Comparison of ENCODE assay signal across 31 mouse cellular contexts in the genomic region with DNA sequence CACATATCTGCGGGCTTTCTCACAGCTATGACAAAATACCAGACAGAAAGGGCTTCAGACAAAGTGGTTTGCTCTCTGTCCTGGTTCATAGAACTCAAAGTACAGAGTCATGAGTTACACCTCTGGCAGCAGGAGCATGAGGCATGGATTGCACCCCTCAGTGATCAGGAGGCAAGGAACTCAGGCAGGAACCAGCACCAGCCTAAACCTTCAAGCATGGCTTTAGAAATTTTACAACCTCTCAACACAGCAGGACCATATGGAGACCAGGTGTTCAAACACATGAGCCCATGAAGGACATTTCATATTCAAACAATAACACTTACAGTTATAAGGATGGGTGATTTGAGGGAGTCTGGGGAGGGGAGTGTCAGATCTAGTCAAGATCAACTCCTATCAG. TPM values are rescaled to one million over a fixed set of nuclear protein-coding genes. Genes with fewer than 3 reads are reported as not detected.
A peak's percentile ranks its signal among the peaks of the same experiment; 100 is the strongest.
DNase-seq lines count a peak whose midpoint lies in the region; ATAC-seq and TF ChIP-seq lines count a peak whose summit lies in the region.
"Had no signal": no experiment of that assay in that cellular context is flagged by ENCODE, and none has a peak within 500 bp of the region (broad histone marks: within the 10 kb centered on the region; RNA-seq: fewer than 3 reads in every experiment).

No protein-coding gene starts in this region.

- H3K27me3 ChIP-seq in hindbrain, postnatal 0 days (ENCODE audit: insufficient read depth, low read length) = no peaks in the 10 kb centered on the region
- H3K27me3 ChIP-seq in hindbrain, embryonic 12.5 days = no peaks in the 10 kb centered on the region
- H3K27me3 ChIP-seq in intestine, embryonic 15.5 days (replicated peaks) = no peaks in the 10 kb centered on the region
- H3K27me3 ChIP-seq: CH12.LX; forebrain, embryonic 15.5 days; kidney, embryonic 15.5 days; liver, embryonic 15.5 days; midbrain, embryonic 15.5 days; neural tube, embryonic 15.5 days; Patski; stomach, embryonic 15.5 days had no signal

- no peak overlapping the region for H3K4me2 ChIP-seq in hindbrain, postnatal 0 days (ENCODE audit: low read depth, low read length)
- H3K4me2 ChIP-seq in hindbrain, embryonic 12.5 days (replicated peaks) = no peak overlapping the region
- no peak overlapping the region for H3K4me2 ChIP-seq in intestine, embryonic 15.5 days (replicated peaks)
- H3K4me2 ChIP-seq: forebrain, embryonic 15.5 days; kidney, embryonic 15.5 days; liver, embryonic 15.5 days; midbrain, embryonic 15.5 days; neural tube, embryonic 15.5 days; stomach, embryonic 15.5 days had no signal

- ATAC-seq in hindbrain, postnatal 0 days = 0 out of 2 replicates have a peak, but pooled peaks have one; percentile 8
- no peak for ATAC-seq in hindbrain, embryonic 12.5 days (ENCODE audit: low FRiP score)
- no peak for ATAC-seq in intestine, embryonic 15.5 days
- ATAC-seq: forebrain, embryonic 15.5 days; midbrain, embryonic 15.5 days; Patski had no signal

- H3K27ac ChIP-seq in hindbrain, postnatal 0 days = no peak overlapping the region
- no peak overlapping the region for H3K27ac ChIP-seq in hindbrain, embryonic 12.5 days
- H3K27ac ChIP-seq in cortical plate, adult 2 months (ENCODE audit: insufficient read depth, low read length) = peak overlapping the region; percentile 71
- no peak overlapping the region for H3K27ac ChIP-seq in intestine, embryonic 15.5 days
- H3K27ac ChIP-seq: forebrain, embryonic 15.5 days; heart, adult 2 months; kidney, embryonic 15.5 days; limb, embryonic 10.5 days; liver, embryonic 15.5 days; midbrain, embryonic 15.5 days; neural tube, embryonic 15.5 days; stomach, embryonic 15.5 days had no signal

- 95% methylated on average over 1 of the region's 1 CpGs for whole genome bisulfite sequencing in hindbrain, postnatal 0 days
- 88% methylated on average over 1 of the region's 1 CpGs for WGBS in hindbrain, embryonic 12.5 days
- 100% methylated on average over 1 of the region's 1 CpGs for WGBS in intestine, embryonic 15.5 days

- no peak for TF ChIP-seq CTCF in hindbrain, postnatal 0 days (IDR thresholded peaks at IDR 0.05; ENCODE audit: low read depth)
- no peak for TF ChIP-seq CTCF in cortical plate, adult 2 months (IDR thresholded peaks at IDR 0.05; ENCODE audit: extremely low read depth, insufficient read depth, low read length)

- no peaks in the 10 kb centered on the region for H3K9me3 ChIP-seq in hindbrain, postnatal 0 days (ENCODE audit: low read length)
- no peaks in the 10 kb centered on the region for H3K9me3 ChIP-seq in hindbrain, embryonic 12.5 days (replicated peaks)
- no peaks in the 10 kb centered on the region for H3K9me3 ChIP-seq in intestine, embryonic 15.5 days
- H3K9me3 ChIP-seq: forebrain, embryonic 15.5 days; kidney, embryonic 15.5 days; limb, embryonic 10.5 days; liver, embryonic 15.5 days; midbrain, embryonic 15.5 days; neural tube, embryonic 15.5 days; stomach, embryonic 15.5 days had no signal

- H3K9ac ChIP-seq in hindbrain, postnatal 0 days (replicated peaks; ENCODE audit: low read length) = no peak overlapping the region
- no peak overlapping the region for H3K9ac ChIP-seq in hindbrain, embryonic 12.5 days
- H3K9ac ChIP-seq in intestine, embryonic 15.5 days = no peak overlapping the region
- H3K9ac ChIP-seq: forebrain, embryonic 15.5 days; kidney, embryonic 15.5 days; liver, embryonic 15.5 days; midbrain, embryonic 15.5 days; neural tube, embryonic 15.5 days; stomach, embryonic 15.5 days had no signal

- H3K36me3 ChIP-seq in hindbrain, postnatal 0 days (ENCODE audit: insufficient read depth, low read length) = no peaks in the 10 kb centered on the region
- no peaks in the 10 kb centered on the region for H3K36me3 ChIP-seq in hindbrain, embryonic 12.5 days
- no peaks in the 10 kb centered on the region for H3K36me3 ChIP-seq in intestine, embryonic 15.5 days
- H3K36me3 ChIP-seq: forebrain, embryonic 15.5 days; G1E; kidney, embryonic 15.5 days; limb, embryonic 10.5 days; liver, embryonic 15.5 days; midbrain, embryonic 15.5 days; neural tube, embryonic 15.5 days; stomach, embryonic 15.5 days had no signal

- TF ChIP-seq POLR2A in cortical plate, adult 2 months (IDR thresholded peaks at IDR 0.05; ENCODE audit: extremely low read depth, insufficient read depth, low read length) = no peak

- no peak for DNase-seq in hindbrain, postnatal 0 days (ENCODE audit: low spot score)
- peak; percentile 61 for DNase-seq in cerebellum, adult 11-12 months
- DNase-seq in cerebellum, adult 9-10 months = peak; percentile 79
- DNase-seq in gastrocnemius, postnatal 10 days = no peak
- no peak for DNase-seq in adrenal gland, adult 18-20 months (ENCODE audit: low spot score in 2 of 2)
- DNase-seq: adrenal gland, adult 2 months; B cell, adult 2 months; gastrocnemius, postnatal 36 days; heart, adult 2 months; kidney, adult 11 months; kidney, postnatal 36 days; layer of hippocampus, adult 9-11 months; liver; lung, postnatal 4 days; right cerebral cortex, adult 18-20 months; thymus, adult 18-20 months had no signal

- no peaks in the 10 kb centered on the region for H3K4me1 ChIP-seq in hindbrain, postnatal 0 days (ENCODE audit: insufficient read depth, low read length)
- H3K4me1 ChIP-seq in hindbrain, embryonic 12.5 days = no peaks in the 10 kb centered on the region
- H3K4me1 ChIP-seq in cortical plate, adult 2 months (ENCODE audit: control insufficient read depth, insufficient read depth, low read length) = peaks cover 12% of the 10 kb centered on the region
- H3K4me1 ChIP-seq in intestine, embryonic 15.5 days (replicated peaks) = no peaks in the 10 kb centered on the region
- H3K4me1 ChIP-seq: kidney, embryonic 15.5 days; liver, embryonic 15.5 days; midbrain, embryonic 15.5 days; neural tube, embryonic 15.5 days; stomach, embryonic 15.5 days had no signal

- H3K4me3 ChIP-seq in hindbrain, postnatal 0 days (ENCODE audit: low read length) = no peak overlapping the region
- H3K4me3 ChIP-seq in hindbrain, embryonic 12.5 days = no peak overlapping the region
- no peak overlapping the region for H3K4me3 ChIP-seq in cortical plate, adult 2 months (ENCODE audit: insufficient read depth, low read length)
- no peak overlapping the region for H3K4me3 ChIP-seq in intestine, embryonic 15.5 days (replicated peaks)
- H3K4me3 ChIP-seq: forebrain, embryonic 15.5 days; heart, adult 2 months; kidney, embryonic 15.5 days; limb, embryonic 10.5 days; liver, embryonic 15.5 days; midbrain, embryonic 15.5 days; myocyte; neural tube, embryonic 15.5 days; stomach, embryonic 15.5 days had no signal

RNA-seq across cellular contexts. Expression of gene Rgs7, which starts 49.4 kb away (rescaled TPM):
- total RNA-seq in hindbrain, postnatal 0 days (2014; rRNA removed) = 32.5 and 35.2 TPM in 2 replicates
- 40.8 and 41.6 TPM in 2 replicates for polyA plus RNA-seq in hindbrain, postnatal 0 days (2015; fragmentation: Nextera tagmentation; extraction: Ambion mirVana)
- polyA plus RNA-seq in hindbrain, embryonic 12.5 days (2016; fragmentation: Nextera tagmentation; extraction: Ambion mirVana) = 10.6 and 13.0 TPM in 2 replicates
- polyA plus RNA-seq in cortical plate, adult 2 months (2012; rRNA removed) = 90.9 and 97.6 TPM in 2 replicates
- polyA plus RNA-seq in intestine, embryonic 15.5 days (2015; fragmentation: Nextera tagmentation; extraction: Ambion mirVana) = 1.6 and 1.8 TPM in 2 replicates
- under 1 TPM; 0.31 to 0.45 TPM for total RNA-seq in gastrocnemius, postnatal 10 days (2021)
- total RNA-seq in adrenal gland, adult 18-20 months (2021) = 10 to 100 TPM; 13.3 to 21.2 TPM
- total RNA-seq: megakaryocyte-erythroid progenitor cell, adult 5-6 weeks had no signal
- polyA plus RNA-seq: G1E; limb, embryonic 10.5 days; liver, embryonic 15.5 days had no signal

Comparison
In these comparisons a context has a peak if more than half of its experiments do, and no peak if none do; other contexts are left out.
1. DNase-seq: peak in cerebellum, adult 11-12 months (single experiment) and cerebellum, adult 9-10 months (single experiment); none in hindbrain, postnatal 0 days (single experiment), gastrocnemius, postnatal 10 days (single experiment) and adrenal gland, adult 18-20 months (0 of 2).